Mouse (Mus musculus) heart, embryonic 15.5 days (tissue): Measurements from ENCODE around the gene Krtap4-2. TPM values are rescaled to one million over a fixed set of nuclear protein-coding genes. Genes with fewer than 3 reads are reported as not detected.

Experiments used
- polyA plus RNA-seq: library from polyadenylated mRNA; unstranded; fragments of >200 nt; fragmentation: Nextera tagmentation; extraction: Ambion mirVana; gene quantifications from 2 replicates; pipeline ENCODE4 v1.2.1, GENCODE M21; 2015

Gene Krtap4-2
- polyA plus RNA-seq, 1 experiment from 2014 or later: not detected

Other genes with a start within 250 kb of the Krtap4-2 start
- gene Krt10, start 245.7 kb downstream of the Krtap4-2 start, polyA plus RNA-seq: 11.8 and 18.2 TPM in 2 replicates
- gene Krt12, start 212.8 kb downstream of the Krtap4-2 start, polyA plus RNA-seq: not detected in 2 replicates
- gene Krt20, start 196.9 kb downstream of the Krtap4-2 start, polyA plus RNA-seq: 0.43 and 0.68 TPM in 2 replicates
- 0.32 and 0.35 TPM in 2 replicates for gene Krt23, start 141.9 kb downstream of the Krtap4-2 start, polyA plus RNA-seq
- gene Krt39, start 113.7 kb downstream of the Krtap4-2 start, polyA plus RNA-seq: not detected in 2 replicates
- gene Krt40, start 91.9 kb downstream of the Krtap4-2 start, polyA plus RNA-seq: not detected in 2 replicates
- gene Krtap3-3, start 84.2 kb downstream of the Krtap4-2 start, polyA plus RNA-seq: not detected in 2 replicates
- not detected in 2 replicates for gene Krtap3-2, start 78.2 kb downstream of the Krtap4-2 start, polyA plus RNA-seq
- gene Gm11939, start 75.6 kb downstream of the Krtap4-2 start, polyA plus RNA-seq: not detected in 2 replicates
- not detected in 2 replicates for gene Krtap3-1, start 68.5 kb downstream of the Krtap4-2 start, polyA plus RNA-seq
- gene Krtap1-5, start 54.1 kb downstream of the Krtap4-2 start, polyA plus RNA-seq: not detected in 2 replicates
- gene Krtap1-4, start 51.4 kb downstream of the Krtap4-2 start, polyA plus RNA-seq: not detected in 2 replicates
- not detected in 2 replicates for gene Krtap1-3, start 43.7 kb downstream of the Krtap4-2 start, polyA plus RNA-seq
- gene Krtap9-3, start 37.0 kb downstream of the Krtap4-2 start, polyA plus RNA-seq: not detected in 2 replicates
- not detected in 2 replicates for gene Gm11938, start 31.8 kb downstream of the Krtap4-2 start, polyA plus RNA-seq
- not detected in 2 replicates for gene Gm11937, start 24.9 kb downstream of the Krtap4-2 start, polyA plus RNA-seq
- gene Krtap2-4, start 20.2 kb downstream of the Krtap4-2 start, polyA plus RNA-seq: not detected in 2 replicates
- not detected in 2 replicates for gene Gm11562, start 14.6 kb downstream of the Krtap4-2 start, polyA plus RNA-seq
- not detected in 2 replicates for gene Krtap4-1, start 6.8 kb downstream of the Krtap4-2 start, polyA plus RNA-seq
- gene Krtap4-7, start 9.0 kb upstream of the Krtap4-2 start, polyA plus RNA-seq: not detected in 2 replicates
- gene Gm11555, start 15.2 kb upstream of the Krtap4-2 start, polyA plus RNA-seq: not detected in 2 replicates
- gene Gm11563, start 23.9 kb upstream of the Krtap4-2 start, polyA plus RNA-seq: not detected in 2 replicates
- gene Krtap4-6, start 30.9 kb upstream of the Krtap4-2 start, polyA plus RNA-seq: not detected in 2 replicates
- gene Gm14190, start 55.7 kb upstream of the Krtap4-2 start, polyA plus RNA-seq: not detected in 2 replicates
- not detected in 2 replicates for gene Gm14180, start 99.2 kb upstream of the Krtap4-2 start, polyA plus RNA-seq
- not detected in 2 replicates for gene Gm11595, start 137.8 kb upstream of the Krtap4-2 start, polyA plus RNA-seq
- gene Krtap4-8, start 145.6 kb upstream of the Krtap4-2 start, polyA plus RNA-seq: not detected in 2 replicates
- gene Krtap4-9, start 150.1 kb upstream of the Krtap4-2 start, polyA plus RNA-seq: not detected in 2 replicates
- gene Gm11596, start 158.4 kb upstream of the Krtap4-2 start, polyA plus RNA-seq: not detected in 2 replicates
- gene Gm11569, start 163.8 kb upstream of the Krtap4-2 start, polyA plus RNA-seq: not detected in 2 replicates
- gene Gm11554, start 169.4 kb upstream of the Krtap4-2 start, polyA plus RNA-seq: not detected in 2 replicates
- gene Krtap4-13, start 174.8 kb upstream of the Krtap4-2 start, polyA plus RNA-seq: not detected in 2 replicates
- not detected in 2 replicates for gene Gm11564, start 180.6 kb upstream of the Krtap4-2 start, polyA plus RNA-seq
- gene 2300003K06Rik, start 203.0 kb upstream of the Krtap4-2 start, polyA plus RNA-seq: not detected in 2 replicates
- not detected in 2 replicates for gene Krtap4-16, start 216.5 kb upstream of the Krtap4-2 start, polyA plus RNA-seq
- gene Gm11568, start 222.8 kb upstream of the Krtap4-2 start, polyA plus RNA-seq: not detected in 2 replicates
- gene Gm11559, start 229.4 kb upstream of the Krtap4-2 start, polyA plus RNA-seq: not detected in 2 replicates
- gene Krtap9-1, start 238.3 kb upstream of the Krtap4-2 start, polyA plus RNA-seq: not detected in 2 replicates
- gene Gm11567, start 244.1 kb upstream of the Krtap4-2 start, polyA plus RNA-seq: not detected in 2 replicates